Mouse (Mus musculus) heart, embryonic 10.5 days (tissue): ENCODE measurements around the gene Lpar5. TPM values are rescaled to one million over a fixed set of nuclear protein-coding genes. Genes with fewer than 3 reads are reported as not detected.

Experiments used
- DNase-seq: peaks from one replicate; pipeline ENCODE4 v3.0.0-alpha.2; 2017; ENCODE audit warnings: low spot score
- H3K27ac ChIP-seq: fragments of 300-500 bp; sonication (generic); 2 replicates; pipeline ENCODE4 v1.5.1; 2016; ENCODE audit warnings: mild to moderate bottlenecking
- H3K27me3 ChIP-seq: fragments of 300-500 bp; sonication (generic); 2 replicates; pipeline ENCODE4 v1.6.1; 2016; ENCODE audit warnings: mild to moderate bottlenecking; ENCODE audit not compliant: poor library complexity, insufficient read depth, severe bottlenecking
- H3K36me3 ChIP-seq: fragments of 300-500 bp; sonication (generic); 2 replicates; pipeline ENCODE4 v1.6.1; 2016; ENCODE audit warnings: mild to moderate bottlenecking, moderate library complexity
- H3K4me1 ChIP-seq: fragments of 300-500 bp; sonication (generic); 2 replicates; pipeline ENCODE4 v1.6.1; 2016; ENCODE audit warnings: mild to moderate bottlenecking
- H3K4me3 ChIP-seq: fragments of 300-500 bp; sonication (generic); 2 replicates; pipeline ENCODE4 v1.5.1; 2016; ENCODE audit warnings: mild to moderate bottlenecking, moderate library complexity
- H3K9me3 ChIP-seq: fragments of 300-500 bp; sonication (generic); 2 replicates; pipeline ENCODE4 v1.6.1; 2016; ENCODE audit warnings: mild to moderate bottlenecking, moderate library complexity
- WGBS: fragments of 180-500 bp; shearing (Covaris S2); methylation state at CpG from one replicate; pipeline ENCODE4 v1.1.7; 2016; 5-methylcytosine and 5-hydroxymethylcytosine counted together
- microRNA-seq: library from miRNA; unstranded; fragments of <30 nt; microRNA quantifications from one replicate; pipeline ENCODE4, GENCODE M21; 2017
- polyA plus RNA-seq: library from polyadenylated mRNA; unstranded; fragments of >200 nt; fragmentation: Nextera tagmentation; extraction: Ambion mirVana; gene quantifications from 2 replicates; pipeline ENCODE4 v1.2.1, GENCODE M21; 2016

Lpar5 gene
- polyA plus RNA-seq, 1 experiment from 2014 or later: 0.38 TPM

DNA sequence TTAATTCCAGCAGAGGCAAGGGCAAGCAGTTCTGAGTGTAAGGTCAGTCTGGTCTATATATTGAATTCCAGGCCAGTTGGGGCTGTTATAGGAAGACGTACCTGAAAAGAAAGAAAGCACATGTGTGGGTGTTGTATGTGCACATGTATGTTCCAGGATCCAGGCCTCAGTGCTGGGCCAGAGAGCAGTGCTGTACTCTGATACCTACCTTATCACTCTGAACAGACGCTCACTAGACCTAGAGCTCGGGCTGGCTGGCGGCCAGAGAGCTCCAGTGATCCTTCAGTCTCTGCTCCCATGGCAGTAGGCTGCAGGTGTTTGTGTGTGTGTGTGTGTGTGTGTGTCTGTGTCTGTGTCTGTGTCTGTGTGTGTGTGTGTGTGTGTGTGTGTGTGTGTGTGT is 36.5 kb downstream of the Lpar5 start:
- DNase-seq: peak; percentile 89
- WGBS: 75% methylated on average over 4 of the region's 4 CpGs
- Histone ChIP-seq H3K9me3 (no peaks in the 10 kb centered on the region), H3K27me3 (no peaks in the 10 kb centered on the region), H3K4me3 (no peak overlapping the region), H3K27ac (no peak overlapping the region), H3K36me3 (peaks cover 98% of the 10 kb centered on the region), H3K4me1 (peaks cover 26% of the 10 kb centered on the region)

DNA sequence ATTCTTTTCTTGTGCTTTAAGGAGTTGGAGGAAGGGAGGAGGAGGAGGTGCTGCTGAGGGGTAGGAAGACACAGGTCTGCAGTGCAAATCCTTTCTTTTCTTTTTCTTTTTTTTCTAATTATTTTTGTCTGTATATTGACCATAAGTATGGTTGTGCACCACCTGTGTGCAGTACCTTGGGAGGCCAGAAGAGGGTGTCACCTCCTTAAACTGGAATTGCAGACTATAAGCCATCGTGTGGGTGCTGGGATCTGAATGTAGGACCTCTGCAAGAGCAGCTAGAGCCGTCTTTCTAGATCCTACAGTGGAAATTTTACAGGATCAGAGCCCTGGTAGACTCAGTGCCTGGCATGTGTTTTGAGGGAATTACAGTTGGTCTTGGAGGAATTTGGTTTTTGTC is 40.0 kb downstream of the Lpar5 start:
- Histone ChIP-seq H3K9me3 (no peaks in the 10 kb centered on the region), H3K27ac (no peak overlapping the region), H3K27me3 (no peaks in the 10 kb centered on the region), H3K4me3 (no peak overlapping the region), H3K4me1 (no peaks in the 10 kb centered on the region), H3K36me3 (peaks cover 98% of the 10 kb centered on the region)
- WGBS: 98% methylated on average over 2 of the region's 2 CpGs
- DNase-seq: no peak

DNA sequence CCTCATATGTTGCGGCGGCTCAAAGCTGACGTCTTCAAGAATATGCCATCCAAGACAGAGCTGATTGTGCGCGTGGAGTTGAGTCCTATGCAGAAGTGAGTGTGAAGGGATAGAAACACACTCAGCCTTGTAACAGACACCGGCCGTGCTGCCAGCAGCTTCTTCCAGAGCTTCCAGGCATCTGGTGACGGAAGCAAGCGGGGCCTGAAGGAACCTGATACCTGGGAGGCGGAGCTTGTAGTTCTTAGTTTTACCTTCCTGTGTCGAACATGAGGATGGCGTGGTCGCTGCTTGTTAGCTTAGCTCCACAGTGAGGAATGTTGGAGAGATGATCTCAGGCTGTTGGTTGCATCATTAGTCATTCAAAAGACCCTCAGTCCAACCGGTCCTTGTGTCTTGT is 41.7 kb downstream of the Lpar5 start:
- WGBS: 85% methylated on average over 14 of the region's 14 CpGs

DNA sequence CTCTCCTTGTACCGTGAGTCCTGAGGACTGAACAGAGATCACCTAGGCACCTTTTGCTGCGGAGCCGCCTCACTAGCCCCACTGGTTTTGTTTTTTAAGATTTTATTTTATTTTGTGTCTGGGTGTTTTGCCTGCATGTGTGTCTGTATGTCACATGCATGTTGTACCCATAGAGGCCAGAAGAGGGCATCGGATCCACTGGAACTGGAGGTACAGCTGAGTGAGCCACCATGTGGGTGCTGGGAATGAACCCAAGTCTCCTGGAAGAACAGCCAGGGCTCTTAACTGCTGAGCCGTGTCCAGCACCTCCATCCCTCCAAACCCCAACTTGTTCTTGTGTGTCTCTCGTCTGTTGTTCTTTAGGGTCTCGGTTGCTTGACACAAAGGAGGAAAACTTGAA is 43.2 kb downstream of the Lpar5 start:
- no peak overlapping the region for H3K4me3 ChIP-seq
- DNase-seq: no peak
- H3K9me3 ChIP-seq: no peaks in the 10 kb centered on the region
- no peaks in the 10 kb centered on the region for H3K27me3 ChIP-seq
- 91% methylated on average over 7 of the region's 7 CpGs for WGBS
- no peak overlapping the region for H3K27ac ChIP-seq
- H3K36me3 ChIP-seq: peaks cover 100% of the 10 kb centered on the region
- H3K4me1 ChIP-seq: no peaks in the 10 kb centered on the region

More for the DNA sequence above, 41.7 kb downstream of the Lpar5 start:
- Histone ChIP-seq H3K4me3 (no peak overlapping the region), H3K4me1 (no peaks in the 10 kb centered on the region), H3K27ac (no peak overlapping the region), H3K36me3 (peaks cover 100% of the 10 kb centered on the region), H3K9me3 (no peaks in the 10 kb centered on the region), H3K27me3 (no peaks in the 10 kb centered on the region)
- no peak for DNase-seq

DNA sequence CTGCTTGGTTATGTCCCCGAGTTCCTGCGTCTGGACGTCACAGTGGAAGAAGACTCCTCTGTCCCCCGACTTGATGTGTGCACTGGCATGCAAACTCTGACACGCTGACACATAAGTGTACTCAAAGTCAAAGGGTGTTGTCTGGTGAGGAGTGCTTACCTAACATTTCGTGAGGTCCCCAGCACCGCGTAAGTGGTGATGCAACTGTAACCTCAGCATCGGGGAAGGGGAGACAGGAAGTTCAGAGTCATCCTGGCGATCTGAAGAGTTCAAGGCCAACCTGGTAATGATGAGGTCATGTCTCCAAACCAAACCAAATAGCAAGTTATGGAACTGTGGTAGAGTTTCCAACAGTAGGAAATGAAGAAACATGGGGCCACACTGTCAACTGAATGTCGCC is 44.8 kb downstream of the Lpar5 start:
- Histone ChIP-seq H3K27ac (no peak overlapping the region), H3K36me3 (peaks cover 100% of the 10 kb centered on the region), H3K27me3 (no peaks in the 10 kb centered on the region), H3K4me3 (no peak overlapping the region), H3K9me3 (no peaks in the 10 kb centered on the region), H3K4me1 (no peaks in the 10 kb centered on the region)
- no peak for DNase-seq
- 92% methylated on average over 11 of the region's 11 CpGs for WGBS

DNA sequence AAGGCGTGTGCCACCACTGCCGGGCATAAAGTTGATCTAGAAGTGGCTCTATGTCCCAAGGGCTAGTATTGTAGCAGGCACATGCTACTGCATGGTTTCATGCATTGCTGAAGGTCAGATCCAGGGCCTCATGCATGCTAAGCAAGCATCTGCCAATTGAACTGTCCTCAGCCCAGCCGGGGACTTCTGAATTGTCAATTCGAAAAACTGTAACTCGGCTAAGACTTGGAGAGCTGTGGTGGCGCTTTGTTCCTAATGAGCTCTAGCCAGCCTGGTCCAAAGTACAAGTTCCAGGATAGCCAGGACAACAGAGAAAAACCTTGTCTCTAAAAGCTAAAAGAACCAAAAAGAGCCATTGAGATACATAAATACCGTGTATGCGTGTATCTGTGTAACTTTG is 51.7 kb downstream of the Lpar5 start:
- Histone ChIP-seq H3K27me3 (no peaks in the 10 kb centered on the region), H3K4me3 (no peak overlapping the region), H3K27ac (no peak overlapping the region), H3K36me3 (peaks cover 100% of the 10 kb centered on the region), H3K9me3 (no peaks in the 10 kb centered on the region), H3K4me1 (no peaks in the 10 kb centered on the region)
- peak; percentile 72 for DNase-seq
- WGBS: 92% methylated on average over 8 of the region's 8 CpGs

DNA sequence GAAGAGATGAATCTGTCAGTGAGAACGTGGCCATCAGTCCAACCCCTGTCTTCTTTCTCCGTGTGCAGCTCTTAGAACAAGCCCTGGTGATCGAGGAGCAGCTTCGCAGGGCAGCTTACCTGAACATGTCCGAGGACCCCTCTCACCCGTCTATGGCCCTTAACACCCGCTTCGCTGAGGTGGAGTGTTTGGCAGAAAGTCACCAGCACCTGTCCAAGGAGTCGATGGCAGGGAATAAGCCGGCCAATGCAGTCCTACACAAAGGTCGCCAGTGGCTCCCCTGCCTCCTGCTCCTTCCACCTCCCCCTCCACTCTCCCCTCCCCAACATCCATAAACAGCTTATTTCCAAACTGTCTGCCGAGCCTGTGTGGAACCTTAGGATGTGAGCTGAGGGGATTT is 61.0 kb downstream of the Lpar5 start:
- Histone ChIP-seq H3K27ac (no peak overlapping the region), H3K4me3 (no peak overlapping the region), H3K27me3 (no peaks in the 10 kb centered on the region), H3K9me3 (no peaks in the 10 kb centered on the region), H3K4me1 (peaks cover 11% of the 10 kb centered on the region), H3K36me3 (peaks cover 76% of the 10 kb centered on the region)
- WGBS: 90% methylated on average over 12 of the region's 12 CpGs
- peak; percentile 73 for DNase-seq

DNA sequence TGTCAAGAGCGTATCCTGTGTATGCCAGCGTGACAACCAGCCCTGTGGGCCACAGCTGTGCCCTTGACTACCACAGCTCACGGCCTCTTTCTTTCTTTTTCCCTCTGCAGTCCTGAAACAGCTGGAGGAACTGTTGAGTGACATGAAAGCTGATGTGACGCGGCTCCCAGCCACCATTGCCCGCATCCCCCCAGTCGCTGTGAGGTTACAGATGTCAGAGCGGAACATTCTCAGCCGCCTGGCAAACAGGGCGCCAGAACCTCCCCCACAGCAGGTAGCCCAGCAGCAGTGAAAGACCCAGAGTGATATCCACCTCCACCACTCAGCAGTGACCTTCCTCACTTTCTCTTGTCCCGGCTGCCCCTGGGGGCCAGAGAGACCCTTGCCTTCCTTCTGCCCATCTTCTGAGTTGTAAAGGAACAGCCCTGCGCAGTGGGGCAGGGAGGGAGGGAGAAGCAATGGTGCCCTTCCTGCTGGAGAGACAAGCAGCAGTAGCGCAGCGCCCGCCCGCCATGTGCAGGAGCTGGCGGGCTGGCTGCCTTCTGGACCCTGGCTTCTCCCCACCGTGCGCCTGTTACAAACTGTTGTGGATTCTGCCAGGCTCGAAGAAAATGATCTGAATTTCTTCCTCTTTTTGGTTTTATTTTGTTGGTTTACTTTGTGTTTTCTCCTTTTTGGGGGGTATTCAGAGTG is 62.1 kb downstream of the Lpar5 start:
- peak; percentile 72 for DNase-seq
- Histone ChIP-seq H3K9me3 (no peaks in the 10 kb centered on the region), H3K4me1 (peaks cover 11% of the 10 kb centered on the region), H3K4me3 (0 out of 2 replicates have a peak overlapping the region, but pooled peaks have one; percentile 8), H3K36me3 (peaks cover 75% of the 10 kb centered on the region), H3K27ac (no peak overlapping the region), H3K27me3 (no peaks in the 10 kb centered on the region)
- 82% methylated on average over 20 of the region's 20 CpGs for WGBS

DNA sequence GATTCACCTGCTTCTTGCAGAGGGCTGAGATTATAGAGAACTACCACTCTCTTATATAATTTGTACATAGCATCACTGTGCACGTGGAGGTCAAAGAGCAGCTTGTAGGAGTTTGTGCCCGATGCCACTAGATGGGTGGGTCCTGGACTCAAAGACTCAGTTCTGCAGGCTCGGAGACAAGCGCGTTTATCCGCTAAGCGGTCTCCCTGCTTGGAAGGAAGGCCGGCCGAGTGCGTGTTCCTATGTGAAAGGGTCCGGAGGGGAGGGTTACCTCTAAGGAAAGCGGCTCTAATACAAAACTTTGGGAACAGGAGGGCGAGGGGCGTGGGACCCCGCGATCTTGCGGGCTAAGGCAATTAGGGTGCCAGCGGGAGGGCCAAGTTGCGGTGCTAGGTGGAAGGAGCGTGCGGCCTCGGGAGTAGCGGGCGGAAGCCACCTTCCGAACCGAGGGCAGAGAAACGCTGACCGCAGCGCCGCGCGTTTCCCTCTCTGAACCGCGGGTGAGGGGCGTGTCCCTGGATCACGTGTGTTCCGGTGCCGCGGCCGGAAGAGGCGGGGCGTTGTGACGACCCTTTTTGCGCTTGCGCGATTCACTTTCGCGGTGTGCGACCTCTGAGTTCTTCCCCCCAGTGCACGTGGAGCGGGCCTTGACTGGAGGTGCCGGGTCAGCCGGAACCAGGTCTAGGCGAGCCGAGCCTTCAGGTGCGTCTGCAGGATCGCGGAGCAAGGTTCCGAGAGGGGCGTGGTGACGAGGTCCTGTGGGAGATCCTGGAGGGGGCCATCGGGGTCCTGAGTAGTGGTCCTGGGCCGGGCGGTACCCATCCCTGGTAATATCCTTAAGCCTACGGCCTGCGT is 63.8 kb downstream of the Lpar5 start, which contains the start of gene Nop2:
Gene Nop2, plus strand, starts transcription at position 608 of the 855 bp plus-strand sequence.
- H3K36me3 ChIP-seq: peaks cover 74% of the 10 kb centered on the region
- peak; percentile 96 for DNase-seq
- no peaks in the 10 kb centered on the region for H3K27me3 ChIP-seq
- peaks cover 11% of the 10 kb centered on the region for H3K4me1 ChIP-seq
- peak within 1 kb of the TSS; percentile 92 for H3K4me3 ChIP-seq
- H3K27ac ChIP-seq: peak within 1 kb of the TSS; percentile 92
- no peaks in the 10 kb centered on the region for H3K9me3 ChIP-seq
- WGBS: under 1% methylated on average over 66 of the region's 66 CpGs

Small RNA genes within 50 kb of the gene (microRNA-seq; reads per million reads assigned to microRNA genes)
- not detected for gene Mir7045

Other genes with a start within 250 kb of the Lpar5 start
- 145 and 151 TPM in 2 replicates for gene Usp5, start 238.4 kb upstream of the Lpar5 start, polyA plus RNA-seq
- gene Cdca3, start 238.4 kb upstream of the Lpar5 start, polyA plus RNA-seq: 150 and 179 TPM in 2 replicates
- gene Gnb3, start 227.6 kb upstream of the Lpar5 start, polyA plus RNA-seq: 2.4 and 5.2 TPM in 2 replicates
- gene P3h3, start 210.2 kb upstream of the Lpar5 start, polyA plus RNA-seq: 10.7 and 13.4 TPM in 2 replicates
- gene Gpr162, start 203.9 kb upstream of the Lpar5 start, polyA plus RNA-seq: 1.1 and 1.2 TPM in 2 replicates
- gene Cd4, start 179.7 kb upstream of the Lpar5 start, polyA plus RNA-seq: 0.05 TPM in 1 of 2 replicates, not detected in the other
- 1.2 and 2.8 TPM in 2 replicates for gene Lag3, start 156.2 kb upstream of the Lpar5 start, polyA plus RNA-seq
- gene Ptms, start 147.8 kb upstream of the Lpar5 start, polyA plus RNA-seq: 123 and 174 TPM in 2 replicates
- 363 and 402 TPM in 2 replicates for gene Mlf2, start 136.5 kb upstream of the Lpar5 start, polyA plus RNA-seq
- gene Cops7a, start 102.4 kb upstream of the Lpar5 start, polyA plus RNA-seq: 173 and 178 TPM in 2 replicates
- 0.14 TPM in 1 of 2 replicates, not detected in the other for gene Pianp, start 71.2 kb upstream of the Lpar5 start, polyA plus RNA-seq
- gene Zfp384, start 58.8 kb upstream of the Lpar5 start, polyA plus RNA-seq: 7.9 and 14.2 TPM in 2 replicates
- 74.4 and 84.5 TPM in 2 replicates for gene Ing4, start 28.2 kb upstream of the Lpar5 start, polyA plus RNA-seq
- gene Acrbp, start 18.2 kb upstream of the Lpar5 start, polyA plus RNA-seq: 4.8 and 8.0 TPM in 2 replicates
- 75.0 and 88.6 TPM in 2 replicates for gene Chd4, start 28.1 kb downstream of the Lpar5 start, polyA plus RNA-seq
- gene Nop2, start 64.0 kb downstream of the Lpar5 start, polyA plus RNA-seq: 73.2 and 92.7 TPM in 2 replicates
- 11.7 and 11.9 TPM in 2 replicates for gene Iffo1, start 77.3 kb downstream of the Lpar5 start, polyA plus RNA-seq
- 3,676 and 4,272 TPM in 2 replicates for gene Gapdh, start 98.5 kb downstream of the Lpar5 start, polyA plus RNA-seq
- 128 and 140 TPM in 2 replicates for gene Ncapd2, start 123.8 kb downstream of the Lpar5 start, polyA plus RNA-seq
- 246 and 251 TPM in 2 replicates for gene Mrpl51, start 123.9 kb downstream of the Lpar5 start, polyA plus RNA-seq
- 3.4 TPM in 2 replicates for gene Vamp1, start 147.6 kb downstream of the Lpar5 start, polyA plus RNA-seq
- gene Tapbpl, start 163.9 kb downstream of the Lpar5 start, polyA plus RNA-seq: 2.7 and 3.1 TPM in 2 replicates
- gene Cd27, start 169.1 kb downstream of the Lpar5 start, polyA plus RNA-seq: 1.3 and 2.1 TPM in 2 replicates
- 0.09 TPM in 1 of 2 replicates, not detected in the other for gene Tuba3a, start 218.1 kb downstream of the Lpar5 start, polyA plus RNA-seq
- 37.8 and 40.4 TPM in 2 replicates for gene Ltbr, start 246.0 kb downstream of the Lpar5 start, polyA plus RNA-seq